Mouse (Mus musculus): ENCODE measurements at regions not wholly inside any gene's neighbourhood (a gene's known extent, or its start where the extent isn't known, plus 50 kb on each side); places are given as distances from the start of the nearest gene placed in this dataset.

DNA sequence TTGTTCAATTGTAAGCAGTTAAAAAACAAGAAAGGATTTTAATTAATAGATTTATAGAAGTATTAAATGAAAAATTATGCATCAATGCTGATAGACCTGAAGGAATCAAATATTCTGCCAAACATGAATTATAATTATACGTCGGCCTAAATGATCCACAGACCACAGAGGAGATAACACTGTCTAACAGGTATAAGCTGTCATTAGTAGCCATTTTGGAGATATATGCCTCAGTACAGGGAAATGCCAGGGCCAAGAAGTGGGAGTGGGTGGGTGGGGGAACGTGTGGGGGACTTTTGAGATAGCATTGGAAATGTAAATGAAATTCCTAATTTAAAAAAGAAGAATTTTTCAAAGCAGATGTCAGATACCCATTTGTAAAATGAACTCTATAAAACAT, 430.3 kb downstream of the Nsun3 start:
- TF ChIP-seq CTCF (IDR thresholded peaks at IDR 0.05) = no peak
- no peak for TF ChIP-seq POLR2A (IDR thresholded peaks at IDR 0.05; ENCODE audit: insufficient read depth, low read depth, low read length)

Data from heart, adult 2 months (tissue).